Mouse (Mus musculus) right cerebral cortex, postnatal 14 days (tissue): ENCODE results near the gene Zfp292.

Experiments
- DNase-seq: peaks from one replicate; pipeline ENCODE4 v3.0.0; 2022

The Zfp292 gene

GRCm38 (mm10) chr4:34881851-34882250 lies 909 bp downstream of the Zfp292 start:
- no peak for DNase-seq

- DNase-seq, result no peak
These were observed 1.7 kb downstream of the Zfp292 start for GRCm38 (mm10) chr4:34880921-34881650.

- DNase-seq, result no peak
These were observed 8.5 kb downstream of the Zfp292 start for GRCm38 (mm10) chr4:34874234-34874633.

GRCm38 (mm10) chr4:34872896-34873495 lies 9.8 kb downstream of the Zfp292 start:
- DNase-seq, result no peak

- DNase-seq, result no peak
These were observed 12.9 kb downstream of the Zfp292 start for GRCm38 (mm10) chr4:34869813-34870212.

- DNase-seq, result no peak
These were observed 21.3 kb downstream of the Zfp292 start for GRCm38 (mm10) chr4:34861438-34861837.

- no peak for DNase-seq
These were observed 23.3 kb downstream of the Zfp292 start for GRCm38 (mm10) chr4:34859416-34859815.

GRCm38 (mm10) chr4:34858903-34859302 lies 23.9 kb downstream of the Zfp292 start:
- DNase-seq, result no peak

- DNase-seq, result no peak
These were observed 26.8 kb downstream of the Zfp292 start for GRCm38 (mm10) chr4:34855966-34856365.

GRCm38 (mm10) chr4:34852051-34852450 lies 30.7 kb downstream of the Zfp292 start:
- DNase-seq, result no peak

- DNase-seq, result no peak
These were observed 32.6 kb downstream of the Zfp292 start for GRCm38 (mm10) chr4:34850156-34850555.

- no peak for DNase-seq
These were observed 35.0 kb downstream of the Zfp292 start for GRCm38 (mm10) chr4:34847679-34848309.

GRCm38 (mm10) chr4:34843839-34844238 lies 38.9 kb downstream of the Zfp292 start:
- no peak for DNase-seq

- DNase-seq, result no peak
These were observed 39.9 kb downstream of the Zfp292 start for GRCm38 (mm10) chr4:34842826-34843225.

GRCm38 (mm10) chr4:34831496-34831895 lies 51.3 kb downstream of the Zfp292 start:
- DNase-seq, result no peak

GRCm38 (mm10) chr4:34829456-34829855 lies 53.3 kb downstream of the Zfp292 start:
- DNase-seq, result no peak

GRCm38 (mm10) chr4:34823901-34824300 lies 58.9 kb downstream of the Zfp292 start:
- DNase-seq, result no peak

GRCm38 (mm10) chr4:34819904-34820303 lies 62.9 kb downstream of the Zfp292 start:
- DNase-seq, result no peak

- DNase-seq, result no peak
These were observed 81.4 kb downstream of the Zfp292 start for GRCm38 (mm10) chr4:34801166-34802034.

GRCm38 (mm10) chr4:34798005-34798404 lies 84.8 kb downstream of the Zfp292 start:
- no peak for DNase-seq

GRCm38 (mm10) chr4:34797294-34797983 lies 85.3 kb downstream of the Zfp292 start:
- DNase-seq, result no peak

- no peak for DNase-seq
These were observed 86.5 kb downstream of the Zfp292 start for GRCm38 (mm10) chr4:34796294-34796693.

GRCm38 (mm10) chr4:34786476-34786875 lies 96.3 kb downstream of the Zfp292 start:
- no peak for DNase-seq
